Mouse (Mus musculus): ENCODE data around the gene Mtus2.
"Not testable (repeated sequence)": the region's sequence is repeated elsewhere in the genome, so short reads cannot be mapped to it uniquely, and the experiment has no call there.

Mtus2 gene

DNA sequence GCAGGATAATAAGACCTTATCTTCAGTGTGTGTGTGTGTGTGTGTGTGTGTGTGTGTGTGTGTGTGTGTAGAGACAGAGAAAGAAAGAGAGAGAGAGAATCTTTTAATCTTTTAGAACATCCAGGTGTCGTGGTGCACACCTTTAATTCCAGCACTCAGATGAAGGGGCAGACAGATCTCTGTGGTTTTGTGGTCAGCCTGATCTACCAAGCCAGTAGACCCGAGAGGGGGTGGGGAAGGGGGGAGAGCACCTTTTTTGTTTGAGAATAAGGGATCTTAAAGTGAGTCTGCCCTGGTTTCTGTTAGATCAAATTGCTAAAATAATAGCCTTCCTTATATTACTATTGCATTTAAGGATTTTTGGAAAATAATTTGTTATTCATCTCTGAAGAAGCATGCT is 309.7 kb downstream of the Mtus2 start:
- no peak for DNase-seq (ENCODE audit: extremely low read depth, insufficient read length, low spot score)

GRCm38 (mm10) chr5:148267446-148267845 is 310.3 kb downstream of the Mtus2 start:
- no peak for DNase-seq (ENCODE audit: extremely low read depth, insufficient read length, low spot score)

GRCm38 (mm10) chr5:148272065-148272464 is 314.9 kb downstream of the Mtus2 start:
- peak; percentile 61 for DNase-seq (ENCODE audit: extremely low read depth, insufficient read length, low spot score)

DNA sequence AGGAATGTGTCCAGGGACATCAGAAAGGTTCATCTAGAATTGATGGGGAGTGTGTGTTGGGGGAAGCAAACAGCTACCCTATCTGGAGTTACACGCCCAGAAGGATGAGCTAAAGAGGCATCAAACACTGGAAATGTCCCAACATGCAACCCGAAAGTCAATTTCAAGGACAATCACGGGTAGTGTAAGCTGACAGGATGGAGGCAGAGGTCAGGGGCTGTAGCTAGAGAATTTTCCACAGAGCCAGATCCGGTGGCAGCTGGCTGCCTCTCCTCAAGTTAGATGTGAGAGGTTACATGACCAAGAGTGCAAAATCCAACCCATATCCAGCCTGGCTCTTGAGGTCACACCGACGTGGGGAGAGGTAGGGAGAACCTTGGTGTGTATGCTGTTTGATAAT is 315.7 kb downstream of the Mtus2 start:
- no peak for DNase-seq (ENCODE audit: extremely low read depth, insufficient read length, low spot score)

- no peak for DNase-seq (ENCODE audit: extremely low read depth, insufficient read length, low spot score)
Observed at GRCm38 (mm10) chr5:148278233-148278632, 321.1 kb downstream of the Mtus2 start.

DNA sequence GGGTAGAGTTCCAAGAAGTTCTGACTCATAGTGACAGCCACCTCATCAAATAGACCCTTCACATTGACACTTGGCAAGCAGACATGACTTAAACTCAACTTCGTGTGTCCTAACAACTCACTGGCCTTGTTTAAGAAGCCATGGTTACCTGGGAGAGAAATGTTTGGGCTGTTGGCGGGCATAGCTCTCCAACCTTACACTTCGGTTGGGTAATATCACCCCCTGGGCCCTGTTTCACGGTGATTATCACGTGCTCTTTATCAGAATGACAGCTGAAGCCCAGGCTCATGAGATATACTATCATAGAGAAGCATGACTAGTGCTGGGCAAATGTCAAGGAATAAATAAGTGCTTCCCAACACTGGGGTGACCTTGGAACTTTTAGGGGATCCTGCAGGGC is 323.2 kb downstream of the Mtus2 start:
- no peak for DNase-seq (ENCODE audit: extremely low read depth, insufficient read length, low spot score)

DNA sequence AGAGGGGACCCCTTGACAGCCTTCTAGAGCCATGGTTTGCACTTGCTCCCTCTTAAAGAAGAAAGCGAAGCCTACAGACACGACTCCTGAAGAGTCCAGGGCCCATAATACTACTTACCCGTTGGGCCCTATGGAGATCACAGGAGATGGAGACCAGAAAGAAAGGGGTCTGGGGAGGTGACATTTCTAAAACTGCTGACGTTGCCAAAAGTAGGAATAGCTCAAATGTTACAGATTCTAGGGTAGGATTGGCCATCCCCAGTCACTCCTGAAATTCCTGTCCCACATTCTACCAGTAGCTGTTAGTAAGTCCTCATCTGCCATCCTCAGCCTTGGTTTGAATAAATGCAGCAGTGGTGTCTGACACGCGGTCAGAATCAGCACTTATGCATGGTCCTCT is 325.0 kb downstream of the Mtus2 start:
- no peak for DNase-seq (ENCODE audit: extremely low read depth, insufficient read length, low spot score)

DNA sequence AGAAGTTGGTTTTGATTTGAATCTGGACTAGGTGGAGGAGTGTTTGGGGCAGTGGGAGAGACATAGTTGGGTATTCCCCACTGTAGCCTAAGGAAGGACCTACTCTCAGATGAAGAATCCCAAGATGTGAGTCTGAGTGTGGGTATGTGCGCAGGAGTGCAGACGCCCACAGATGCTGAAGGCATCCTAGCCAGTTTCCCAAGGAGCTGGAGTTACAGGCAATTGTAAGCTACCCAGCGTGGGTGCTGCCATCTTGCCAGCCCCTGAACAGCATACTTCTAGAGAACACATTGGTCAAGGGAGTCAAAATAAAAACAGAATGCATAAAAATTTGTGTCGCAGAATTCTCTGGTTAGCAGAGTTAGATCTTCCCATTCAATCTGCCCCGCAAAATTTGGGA is 325.5 kb downstream of the Mtus2 start:
- DNase-seq (ENCODE audit: extremely low read depth, insufficient read length, low spot score), result no peak

DNA sequence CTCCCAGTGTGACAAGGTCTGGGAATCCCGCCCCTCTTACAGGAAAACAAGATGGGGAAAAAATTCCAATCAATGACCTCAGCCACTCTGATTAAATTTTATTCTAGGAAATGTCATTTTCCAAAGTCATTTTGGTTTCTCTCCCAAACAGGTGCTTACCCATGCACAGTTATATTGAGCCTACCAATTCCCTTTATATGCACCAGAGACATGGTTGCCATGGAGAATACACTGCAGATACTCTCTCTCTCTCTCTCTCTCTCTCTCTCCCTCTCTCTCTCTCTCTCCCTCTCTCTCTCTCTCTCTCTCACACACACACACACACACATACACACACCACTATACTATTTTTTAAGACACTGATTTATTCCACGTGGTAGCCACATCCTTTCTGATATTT is 326.1 kb downstream of the Mtus2 start:
- DNase-seq (ENCODE audit: extremely low read depth, insufficient read length, low spot score), result no peak

GRCm38 (mm10) chr5:148283584-148283983 is 326.5 kb downstream of the Mtus2 start:
- DNase-seq (ENCODE audit: extremely low read depth, insufficient read length, low spot score), result no peak

GRCm38 (mm10) chr5:148287529-148287928 is 330.4 kb downstream of the Mtus2 start:
- DNase-seq (ENCODE audit: extremely low read depth, insufficient read length, low spot score), result no peak

DNA sequence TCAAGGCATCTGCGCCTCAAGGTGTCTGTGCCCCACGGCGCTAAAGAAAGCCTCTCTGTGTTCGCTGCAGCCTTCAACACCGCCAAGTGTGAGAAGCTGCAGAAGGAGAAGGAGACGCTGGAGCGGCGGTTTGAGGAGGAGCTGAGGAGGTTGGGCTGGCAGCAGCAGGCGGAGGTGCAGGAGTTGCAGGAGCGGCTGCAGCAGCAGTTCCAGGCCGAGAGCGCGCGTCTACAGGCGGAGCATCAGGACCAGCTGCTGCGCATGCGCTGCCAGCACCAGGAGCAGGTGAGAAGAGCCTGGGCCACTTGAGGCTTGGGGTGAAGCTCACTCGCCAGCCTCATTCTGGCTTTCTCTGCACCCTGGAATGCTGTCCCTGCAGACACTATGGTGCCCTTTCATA is 331.7 kb downstream of the Mtus2 start:
- no peak for DNase-seq (ENCODE audit: extremely low read depth, insufficient read length, low spot score)

GRCm38 (mm10) chr5:148289951-148290350 is 332.8 kb downstream of the Mtus2 start:
- DNase-seq (ENCODE audit: extremely low read depth, insufficient read length, low spot score), result no peak

DNA sequence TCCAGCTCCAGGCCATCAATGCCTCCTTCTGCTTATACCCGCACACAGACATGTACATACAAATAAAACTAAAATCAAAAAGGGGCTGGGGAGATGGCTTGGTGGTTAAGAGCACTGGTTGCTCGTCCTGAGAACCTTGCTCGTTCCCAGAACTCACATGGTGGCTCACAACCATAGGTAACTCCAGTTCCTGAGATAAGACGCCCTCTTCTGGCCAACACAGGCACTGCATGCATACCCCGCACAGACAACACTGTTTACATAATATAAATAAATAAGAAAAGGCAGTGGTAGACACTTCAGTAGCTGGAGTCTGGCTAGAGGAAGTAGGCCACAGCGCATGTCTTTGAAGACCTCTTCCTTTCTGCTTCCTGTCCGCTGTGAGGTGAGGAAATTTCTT is 335.7 kb downstream of the Mtus2 start:
- DNase-seq (ENCODE audit: extremely low read depth, insufficient read length, low spot score), result no peak

- no peak for DNase-seq (ENCODE audit: extremely low read depth, insufficient read length, low spot score)
Observed at GRCm38 (mm10) chr5:148293346-148293745, 336.2 kb downstream of the Mtus2 start.

DNA sequence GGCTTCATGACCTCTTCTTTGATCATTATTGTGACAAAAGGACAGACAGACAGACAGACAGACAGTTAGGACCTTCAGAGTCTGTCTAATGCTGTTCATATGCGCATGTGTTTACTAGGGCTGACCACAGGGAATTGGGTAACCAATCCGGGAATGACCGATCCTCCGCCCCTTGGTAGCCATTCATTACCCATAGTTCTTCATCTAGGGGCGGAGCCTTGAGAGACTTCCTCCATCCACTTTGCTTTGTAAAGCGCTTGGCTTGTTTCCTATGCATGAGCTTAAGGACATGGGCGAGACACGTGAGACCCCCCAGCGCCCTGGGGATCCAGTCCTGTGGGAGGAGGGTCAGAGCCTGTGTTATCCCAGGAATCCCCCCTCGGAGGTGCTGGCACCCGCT is 345.8 kb downstream of the Mtus2 start:
- DNase-seq (ENCODE audit: extremely low read depth, insufficient read length, low spot score), result no peak

GRCm38 (mm10) chr5:148304112-148304511 is 347.0 kb downstream of the Mtus2 start:
- DNase-seq (ENCODE audit: extremely low read depth, insufficient read length, low spot score), result no peak

DNA sequence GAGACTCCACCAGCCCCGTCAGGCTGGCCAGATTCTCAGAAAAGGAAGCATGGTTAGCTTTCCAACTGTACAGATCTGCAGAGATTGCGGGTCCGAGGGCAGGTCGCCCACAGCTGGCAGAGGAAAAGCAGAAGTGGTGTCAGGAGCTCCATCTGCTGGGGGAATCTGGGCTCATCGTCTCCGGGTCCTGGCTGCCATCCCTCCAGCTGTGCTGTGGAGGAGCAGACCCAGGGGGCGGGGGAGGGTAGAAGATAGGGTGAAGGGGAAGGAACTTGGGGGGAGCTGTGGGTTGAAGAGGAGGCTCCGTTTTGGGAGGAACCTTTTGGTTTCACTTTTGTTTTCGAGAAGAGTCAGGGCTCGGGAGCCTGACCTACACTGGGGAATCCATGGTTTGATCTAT is 353.7 kb downstream of the Mtus2 start:
- peak; percentile 50 for DNase-seq (ENCODE audit: extremely low read depth, insufficient read length, low spot score)

GRCm38 (mm10) chr5:148312443-148312842 is 355.3 kb downstream of the Mtus2 start:
- no peak for DNase-seq (ENCODE audit: extremely low read depth, insufficient read length, low spot score)

DNA sequence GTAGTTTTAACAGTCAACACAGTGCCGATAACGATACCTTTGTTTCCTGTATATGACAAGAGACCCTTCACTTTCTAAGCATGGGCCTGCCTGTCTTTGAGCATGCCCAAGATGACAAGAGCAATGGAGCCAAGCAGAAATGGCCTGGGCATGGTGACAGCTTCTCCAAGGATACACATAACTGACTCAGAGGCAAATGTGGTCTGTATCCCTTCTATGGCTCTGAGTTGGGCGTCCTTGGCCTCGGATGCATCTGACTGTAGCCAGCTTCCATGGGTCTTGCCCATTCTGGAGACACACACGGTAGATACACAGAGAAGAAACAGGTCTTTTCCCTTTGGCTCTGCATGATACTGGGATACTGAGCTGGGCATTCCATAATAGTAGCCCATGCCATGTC is 357.8 kb downstream of the Mtus2 start:
- DNase-seq (ENCODE audit: extremely low read depth, insufficient read length, low spot score), result no peak

- DNase-seq (ENCODE audit: extremely low read depth, insufficient read length, low spot score), result no peak
Observed at GRCm38 (mm10) chr5:148325317-148325885, 368.3 kb downstream of the Mtus2 start.

DNA sequence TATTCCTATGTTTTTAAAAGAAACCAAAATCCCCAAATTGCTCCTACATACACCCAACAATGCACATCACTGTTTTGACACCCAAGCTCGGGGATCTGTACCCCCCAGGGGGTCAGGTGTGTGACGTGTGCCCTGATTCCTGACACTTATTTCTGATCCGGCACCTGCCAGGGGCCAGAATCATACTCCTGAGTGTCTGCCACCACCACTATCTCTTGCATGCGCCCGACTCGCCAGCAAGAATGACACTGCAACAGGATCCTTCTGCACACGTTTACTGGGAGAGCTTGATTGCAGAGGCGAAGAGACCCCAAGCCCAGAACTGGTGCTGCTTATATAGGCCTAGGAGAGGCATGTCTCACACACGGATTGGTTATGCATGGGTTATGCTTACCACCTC is 369.2 kb downstream of the Mtus2 start:
- not testable (repeated sequence) for DNase-seq (ENCODE audit: extremely low read depth, insufficient read length, low spot score)

GRCm38 (mm10) chr5:148328982-148329381 is 371.9 kb downstream of the Mtus2 start:
- DNase-seq (ENCODE audit: extremely low read depth, insufficient read length, low spot score), result no peak

All from 3134 (cell line).